Mouse (Mus musculus) heart, postnatal 10 days (tissue): ENCODE measurements at regions not wholly inside any gene's neighbourhood (a gene's known extent, or its start where the extent isn't known, plus 50 kb on each side); places are given as distances from the start of the nearest gene placed in this dataset.

Experiments used
- DNase-seq, 2 experiments: peaks; one replicate each; pipeline ENCODE4 v3.0.0; 2021
- intact Hi-C: fragments of 180-260 bp; cut with DNase I; formaldehyde crosslinking; loops from one replicate; pipeline ENCODE4 v1.15.1; 2025
- microRNA-seq, 2 experiments: library from miRNA; unstranded; fragments of <30 nt; microRNA quantifications; one replicate each; pipeline ENCODE4 v1.2.0; 2022

GRCm38 (mm10) chr8:15273775-15274174 lies 227.9 kb upstream of the BB014433 start:
- DNase-seq: no peak
- intact Hi-C loops: loop anchor here (5.0 kb wide), 1 partner anchor 1054 kb away; no protein-coding TSS in a partner anchor

- no peak for DNase-seq
- intact Hi-C loops: loop anchor here (5.0 kb wide), 1 partner anchor 1055 kb away; no protein-coding TSS in a partner anchor
These were observed 226.1 kb upstream of the BB014433 start for GRCm38 (mm10) chr8:15271793-15272587.

GRCm38 (mm10) chr8:15270290-15270689 lies 224.4 kb upstream of the BB014433 start:
- peak; percentile 58 to 79 for DNase-seq
- intact Hi-C loops: loop anchor here (1.0 to 5.0 kb wide), 2 partner anchors 459 to 1057 kb away; no protein-coding TSS in a partner anchor

DNA sequence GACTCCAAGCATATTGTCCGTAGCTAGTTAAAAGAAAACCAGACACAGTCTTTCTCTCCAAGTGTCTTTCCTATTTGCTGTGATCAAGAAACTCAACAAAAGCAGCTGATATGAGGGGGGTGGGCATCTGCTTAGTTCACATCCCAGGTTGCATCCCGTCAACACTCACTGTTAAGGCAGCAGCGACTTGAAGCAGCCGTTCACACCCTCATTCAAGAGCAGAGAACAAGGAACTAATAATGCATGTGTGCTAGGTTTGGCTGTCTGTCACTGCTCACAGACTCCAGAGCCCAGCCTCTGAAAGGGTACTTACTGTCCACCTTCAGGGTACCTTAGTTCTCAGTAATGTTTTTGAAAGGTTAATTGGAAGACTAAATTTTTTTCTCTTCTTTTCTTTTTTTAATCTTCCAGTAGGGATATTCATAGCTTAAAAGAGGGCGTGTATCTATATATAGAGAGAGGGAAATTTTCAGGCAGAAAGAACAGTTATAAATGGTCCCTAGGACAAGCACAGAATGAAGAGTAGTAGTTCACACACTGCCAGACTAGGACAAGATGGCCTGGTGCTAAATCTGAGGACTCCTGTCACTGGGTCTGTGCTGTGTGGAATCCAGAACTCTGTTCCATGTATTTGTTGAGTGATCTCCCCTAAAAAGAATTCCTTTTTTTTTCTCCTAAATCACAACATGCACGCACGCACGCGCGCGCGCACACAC lies 199.1 kb upstream of the BB014433 start:
- intact Hi-C loops: no loop called here
- DNase-seq: no peak

- intact Hi-C loops: no loop called here
- DNase-seq: no peak
These were observed 189.5 kb upstream of the BB014433 start for GRCm38 (mm10) chr8:15235410-15235809.

- no peak for DNase-seq
- intact Hi-C loops: no loop called here
These were observed 187.4 kb upstream of the BB014433 start for GRCm38 (mm10) chr8:15233241-15233640.

- intact Hi-C loops: no loop called here
- peak; percentile 53 to 58 for DNase-seq
These were observed 184.3 kb upstream of the BB014433 start for GRCm38 (mm10) chr8:15230217-15230616.

DNA sequence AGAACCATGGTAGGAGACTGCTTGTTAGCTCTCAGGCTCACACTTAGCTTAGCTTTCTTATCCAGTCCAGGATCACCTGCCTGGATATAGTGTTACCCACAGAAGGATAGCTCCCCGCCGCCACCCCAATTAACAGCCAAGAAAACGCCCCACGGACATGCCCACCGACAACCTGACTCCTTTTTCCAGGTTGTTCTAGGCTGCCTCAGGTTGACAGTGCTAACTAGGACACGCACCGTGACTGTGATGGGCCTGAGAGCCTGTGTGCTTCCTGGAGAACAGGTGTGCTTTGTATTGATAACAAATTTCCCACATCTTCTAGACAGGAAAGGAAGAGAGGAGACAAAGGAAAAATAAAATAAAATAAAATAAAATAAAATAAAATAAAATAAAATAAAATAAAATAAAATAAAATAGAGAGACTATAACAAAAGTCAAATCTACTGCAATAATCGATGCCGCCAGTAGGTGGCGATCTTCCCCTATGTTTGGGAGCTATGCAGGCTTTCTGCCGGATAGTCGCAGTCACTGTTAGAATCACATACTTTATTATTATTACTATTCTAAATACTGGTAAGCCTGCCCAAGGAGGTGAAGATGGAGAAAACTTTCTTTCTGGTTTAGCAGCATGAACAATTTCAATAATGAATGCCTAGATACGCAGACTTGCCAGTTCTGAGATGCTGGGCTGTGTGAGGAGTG lies 175.5 kb upstream of the BB014433 start:
- intact Hi-C loops: loop anchor here (2.0 to 5.0 kb wide), 2 partner anchors 46 to 507 kb away; no protein-coding TSS in a partner anchor
- DNase-seq: peak; percentile 63 to 84

DNA sequence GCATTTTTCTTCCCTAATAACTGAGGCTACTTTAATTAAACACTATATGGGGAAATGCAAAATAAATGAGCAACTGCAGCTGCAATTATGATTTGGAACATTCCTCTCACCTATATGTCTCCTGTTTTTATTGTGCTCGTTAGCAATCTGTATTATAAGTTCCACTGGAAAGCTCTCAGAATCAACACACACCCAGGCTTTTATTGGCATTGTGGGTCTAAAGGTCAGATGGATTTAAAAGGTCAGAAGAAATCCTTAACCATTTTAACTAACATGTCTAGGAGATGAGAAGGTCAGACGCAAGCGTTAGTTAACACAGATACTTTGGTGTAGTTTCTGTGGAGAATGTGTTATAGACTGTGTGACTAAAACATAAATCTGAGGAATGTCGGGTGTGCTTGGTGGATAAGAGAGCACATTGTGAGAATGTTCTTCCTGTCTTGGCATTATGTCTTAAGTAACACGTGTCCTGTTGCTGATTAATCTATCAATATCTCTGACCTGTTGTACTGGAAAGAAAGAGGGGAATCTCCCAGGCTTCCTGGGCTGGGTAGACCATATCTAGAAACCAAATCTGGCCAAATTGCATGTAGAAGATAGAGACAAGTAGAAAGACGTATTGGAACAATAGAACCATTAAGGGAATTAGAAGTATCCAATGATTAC lies 164.1 kb upstream of the BB014433 start:
- no peak for DNase-seq
- intact Hi-C loops: no loop called here

- intact Hi-C loops: no loop called here
These were observed 155.7 kb upstream of the BB014433 start for GRCm38 (mm10) chr8:15201556-15201955.

GRCm38 (mm10) chr8:15190708-15191107 lies 144.8 kb upstream of the BB014433 start:
- intact Hi-C loops: no loop called here
- no peak for DNase-seq

More at GRCm38 (mm10) chr8:15201556-15201955, 155.7 kb upstream of the BB014433 start:
- DNase-seq: no peak

- intact Hi-C loops: no loop called here
- DNase-seq: no peak
These were observed 143.3 kb upstream of the BB014433 start for GRCm38 (mm10) chr8:15189079-15189612.

Small RNA genes lying in the stretch of these regions (microRNA-seq; reads per million reads assigned to microRNA genes)
- 0 reads per million in 2 experiments for gene Gm25255
- 0 reads per million in 2 experiments for gene Gm25871
